Mouse (Mus musculus) ES-E14 (cell line): ENCODE measurements around the gene Trpm7. TPM values are rescaled to one million over a fixed set of nuclear protein-coding genes. Genes with fewer than 3 reads are reported as not detected.

Experiments
- DNase-seq: peaks from one replicate; pipeline ENCODE4 v3.0.0-alpha.2; 2013; ENCODE audit warnings: low read depth, low spot score
- H3K27ac ChIP-seq: 2 replicates; pipeline ENCODE4 v1.5.1; 2012; ENCODE audit warnings: low read depth, mild to moderate bottlenecking, low read length, moderate library complexity, mixed read lengths; ENCODE audit not compliant: poor library complexity, insufficient read depth, severe bottlenecking
- H3K36me3 ChIP-seq: 2 replicates; pipeline ENCODE4 v1.6.1; 2012; ENCODE audit warnings: mild to moderate bottlenecking, low read length, moderate library complexity, mixed read lengths; ENCODE audit not compliant: control insufficient read depth, poor library complexity, insufficient read depth, severe bottlenecking
- H3K4me1 ChIP-seq, 2 experiments: fragments of 150-350 bp in 1 of 2; sonication (generic) in 1 of 2; 2 replicates each; pipeline ENCODE4 v1.6.1; 2012; ENCODE audit warnings: low read length in 2 of 2, mild to moderate bottlenecking in 1 of 2, mixed read lengths in 1 of 2; ENCODE audit not compliant: control insufficient read depth in 2 of 2, insufficient read depth in 2 of 2, poor library complexity in 1 of 2
- H3K4me3 ChIP-seq, 2 experiments: fragments of 150-350 bp in 1 of 2; sonication (generic) in 1 of 2; 2 replicates each; pipeline ENCODE4 v1.5.1; 2012; ENCODE audit warnings: low read length in 2 of 2, low read depth in 1 of 2, mild to moderate bottlenecking in 1 of 2, mixed read lengths in 1 of 2; ENCODE audit not compliant: insufficient read depth in 1 of 2, poor library complexity in 1 of 2, severe bottlenecking in 1 of 2
- H3K9ac ChIP-seq: 2 replicates; pipeline ENCODE4 v1.6.1; 2012; ENCODE audit warnings: low read depth, mild to moderate bottlenecking, low read length, mixed read lengths; ENCODE audit not compliant: poor library complexity, insufficient read depth, severe bottlenecking
- H3K9me3 ChIP-seq: fragments of 150-350 bp; sonication (generic); 2 replicates; pipeline ENCODE4 v1.6.1; 2012; ENCODE audit warnings: low read depth, mild to moderate bottlenecking, low read length; ENCODE audit not compliant: control insufficient read depth, insufficient read depth
- CHD2 ChIP-seq: IDR thresholded peaks from 2 replicates; pipeline ENCODE4 v1.6.1; 2014; ENCODE audit warnings: mild to moderate bottlenecking, low read depth, low read length, inconsistent platforms
- HCFC1 ChIP-seq: IDR thresholded peaks from 2 replicates; pipeline ENCODE4 v1.6.1; 2012; ENCODE audit warnings: low read length, inconsistent platforms, borderline replicate concordance; ENCODE audit not compliant: insufficient read depth
- MAFK ChIP-seq: IDR thresholded peaks from 2 replicates; pipeline ENCODE4 v1.6.1; 2014; ENCODE audit warnings: mild to moderate bottlenecking, low read depth, low read length, inconsistent platforms; ENCODE audit not compliant: insufficient read depth
- ZC3H11A ChIP-seq: IDR thresholded peaks from 2 replicates; pipeline ENCODE4 v1.6.1; 2012; ENCODE audit warnings: low read depth, mild to moderate bottlenecking, inconsistent platforms, low read length, borderline replicate concordance
- ZNF384 ChIP-seq: IDR thresholded peaks from 2 replicates; pipeline ENCODE4 v1.6.1; 2012; ENCODE audit warnings: low read depth, low read length, inconsistent platforms
- in situ Hi-C, 2 experiments: fragments of 600-800 bp; cut with MboI; formaldehyde crosslinking; loops; one replicate each; pipeline ENCODE4 v1.15.1; 2025; ENCODE audit warnings: low sequenced_read_pairs in 2 of 2, inconsistent platforms in 1 of 2; ENCODE audit not compliant: unreplicated experiment in 2 of 2
- total RNA-seq: library from RNA; depleted of rRNA; stranded (reverse); fragments of 300-350 nt; gene quantifications from 2 replicates; pipeline ENCODE4 v1.2.3, GENCODE M21; 2012

The Trpm7 gene
- total RNA-seq, 1 experiment, result 47.1 TPM

- Histone ChIP-seq H3K36me3 (peaks cover 3% of the 10 kb centered on the region), H3K4me3 (no peak overlapping the region), H3K9me3 (no peaks in the 10 kb centered on the region), H3K9ac (no peak overlapping the region), H3K27ac (no peak overlapping the region), H3K4me1 (no peaks in the 10 kb centered on the region)
- no peak for DNase-seq
- TF ChIP-seq HCFC1 (no peak), ZC3H11A (no peak), ZNF384 (no peak), CHD2 (no peak), MAFK (no peak)
- in situ Hi-C loops, result no loop called here
Measured at GRCm38 (mm10) chr2:126815822-126816221, 60.2 kb downstream of the Trpm7 start.

- no peak for TF ChIP-seq CHD2
- no peak for TF ChIP-seq ZC3H11A
- no peak for TF ChIP-seq HCFC1
- no peak for TF ChIP-seq MAFK
- no peak for TF ChIP-seq ZNF384
- Histone ChIP-seq H3K36me3 (peaks cover 14% of the 10 kb centered on the region), H3K4me3 (no peak overlapping the region), H3K27ac (no peak overlapping the region), H3K4me1 (no peaks in the 10 kb centered on the region), H3K9me3 (no peaks in the 10 kb centered on the region), H3K9ac (no peak overlapping the region)
- in situ Hi-C loops, result no loop called here
- no peak for DNase-seq
Measured at GRCm38 (mm10) chr2:126801980-126802379, 74.0 kb downstream of the Trpm7 start.

- TF ChIP-seq ZC3H11A (no peak), MAFK (no peak), HCFC1 (no peak), CHD2 (no peak), ZNF384 (no peak)
- no peak overlapping the region for H3K9ac ChIP-seq
- no peak overlapping the region for H3K4me3 ChIP-seq
- H3K9me3 ChIP-seq, result no peaks in the 10 kb centered on the region
- no peaks in the 10 kb centered on the region for H3K4me1 ChIP-seq
- no peak for DNase-seq
- in situ Hi-C loops, result no loop called here
- H3K27ac ChIP-seq, result no peak overlapping the region
- peaks cover 8% of the 10 kb centered on the region for H3K36me3 ChIP-seq
Measured at GRCm38 (mm10) chr2:126798455-126798854, 77.6 kb downstream of the Trpm7 start.

GRCm38 (mm10) chr2:126795708-126796107 is 80.3 kb downstream of the Trpm7 start:
- in situ Hi-C loops, result no loop called here
- H3K4me3 ChIP-seq, result no peak overlapping the region
- H3K4me1 ChIP-seq, result no peaks in the 10 kb centered on the region
- no peaks in the 10 kb centered on the region for H3K9me3 ChIP-seq
- no peak overlapping the region for H3K27ac ChIP-seq
- peaks cover 10% of the 10 kb centered on the region; the same call in 1 of the 2 replicates for H3K36me3 ChIP-seq
- no peak for TF ChIP-seq HCFC1
- no peak for TF ChIP-seq ZNF384
- TF ChIP-seq ZC3H11A, result no peak
- no peak for TF ChIP-seq MAFK
- TF ChIP-seq CHD2, result no peak
- DNase-seq, result no peak
- H3K9ac ChIP-seq, result no peak overlapping the region

GRCm38 (mm10) chr2:126792611-126793010 is 83.4 kb downstream of the Trpm7 start:
- Histone ChIP-seq H3K9me3 (no peaks in the 10 kb centered on the region), H3K9ac (no peak overlapping the region), H3K36me3 (peaks cover 4% of the 10 kb centered on the region; the same call in 1 of the 2 replicates), H3K27ac (no peak overlapping the region), H3K4me3 (no peak overlapping the region), H3K4me1 (peaks cover 0 to 5% of the 10 kb centered on the region in 2 experiments; a peak in 1 of 4 replicates)
- DNase-seq, result no peak
- in situ Hi-C loops, result no loop called here
- peak; percentile 60; the same call in 1 of the 2 replicates for TF ChIP-seq MAFK
- no peak for TF ChIP-seq CHD2
- TF ChIP-seq HCFC1, result no peak
